Mouse (Mus musculus) erythroid progenitor cell, adult 5-6 weeks (primary cell): ENCODE results near the gene Kiss1r. TPM values are rescaled to one million over a fixed set of nuclear protein-coding genes. Genes with fewer than 3 reads are reported as not detected.

Experiments
- ATAC-seq: replicated peaks from 2 replicates; pipeline ENCODE4 v1.8.0; 2016; ENCODE audit warnings: moderate number of reproducible peaks, mild to moderate bottlenecking, moderate TSS enrichment, inconsistent platforms; ENCODE audit not compliant: poor library complexity, low FRiP score, severe bottlenecking
- total RNA-seq, 2 experiments: library from RNA; stranded (forward) in 1 of 2; stranded (reverse) in 1 of 2; fragments of 150-400 nt in 1 of 2; fragments of 186-747, 209-891 nt in 1 of 2; gene quantifications; 2 replicates each; pipeline versions ENCODE4 v1.2.3 to v1.2.4; 2015 to 2017; ENCODE audit warnings: low replicate concordance in 2 of 2

Kiss1r gene
- total RNA-seq, 2 experiments from 2014 or later, result not detected

- ATAC-seq, result no peak
These were observed 44.0 kb downstream of the Kiss1r start for GRCm38 (mm10) chr10:79960671-79961294.

GRCm38 (mm10) chr10:79964727-79965126 is 48.0 kb downstream of the Kiss1r start:
- ATAC-seq, result no peak

GRCm38 (mm10) chr10:79965325-79965724 is 48.6 kb downstream of the Kiss1r start:
- no peak for ATAC-seq

GRCm38 (mm10) chr10:79966886-79967400 is 50.2 kb downstream of the Kiss1r start:
- ATAC-seq, result no peak

- no peak for ATAC-seq
These were observed 51.4 kb downstream of the Kiss1r start for GRCm38 (mm10) chr10:79968181-79968580.

- ATAC-seq, result no peak
These were observed 52.4 kb downstream of the Kiss1r start for GRCm38 (mm10) chr10:79969124-79969568.

GRCm38 (mm10) chr10:79970415-79971182 is 53.8 kb downstream of the Kiss1r start, which contains the start of gene Grin3b:
Gene Grin3b, plus strand, starts transcription at chr10:79970715.
- no peak for ATAC-seq

- ATAC-seq, result no peak
These were observed 54.4 kb downstream of the Kiss1r start for GRCm38 (mm10) chr10:79971183-79971497.

Other genes with a start within 250 kb of the Kiss1r start
Only the 30 nearest of the 35 such genes appear.
- gene Bsg, start 212.5 kb upstream of the Kiss1r start, total RNA-seq (2015; ENCODE audit: low replicate concordance), result 1,896 and 2,324 TPM in 2 replicates
- gene Bsg, start 212.5 kb upstream of the Kiss1r start, total RNA-seq (2017; ENCODE audit: low replicate concordance), result 1,328 and 1,345 TPM in 2 replicates
- not detected in 2 replicates for gene Hcn2, start 200.3 kb upstream of the Kiss1r start, total RNA-seq (2015; ENCODE audit: low replicate concordance)
- not detected in 2 replicates for gene Hcn2, start 200.3 kb upstream of the Kiss1r start, total RNA-seq (2017; ENCODE audit: low replicate concordance)
- 8.0 TPM in 1 of 2 replicates, not detected in the other for gene Polrmt, start 170.4 kb upstream of the Kiss1r start, total RNA-seq (2015; ENCODE audit: low replicate concordance)
- 0.64 and 4.4 TPM in 2 replicates for gene Polrmt, start 170.4 kb upstream of the Kiss1r start, total RNA-seq (2017; ENCODE audit: low replicate concordance)
- gene Fgf22, start 161.9 kb upstream of the Kiss1r start, total RNA-seq (2015; ENCODE audit: low replicate concordance), result not detected in 2 replicates
- gene Fgf22, start 161.9 kb upstream of the Kiss1r start, total RNA-seq (2017; ENCODE audit: low replicate concordance), result not detected in 2 replicates
- gene Rnf126, start 150.0 kb upstream of the Kiss1r start, total RNA-seq (2015; ENCODE audit: low replicate concordance), result 40.0 and 58.7 TPM in 2 replicates
- gene Rnf126, start 150.0 kb upstream of the Kiss1r start, total RNA-seq (2017; ENCODE audit: low replicate concordance), result 18.3 and 19.4 TPM in 2 replicates
- gene Fstl3, start 139.7 kb upstream of the Kiss1r start, total RNA-seq (2015; ENCODE audit: low replicate concordance), result 5.4 TPM in 1 of 2 replicates, not detected in the other
- 0.38 and 1.3 TPM in 2 replicates for gene Fstl3, start 139.7 kb upstream of the Kiss1r start, total RNA-seq (2017; ENCODE audit: low replicate concordance)
- gene Prss57, start 126.0 kb upstream of the Kiss1r start, total RNA-seq (2015; ENCODE audit: low replicate concordance), result 25.6 and 44.0 TPM in 2 replicates
- 1.1 and 6.5 TPM in 2 replicates for gene Prss57, start 126.0 kb upstream of the Kiss1r start, total RNA-seq (2017; ENCODE audit: low replicate concordance)
- gene Palm, start 123.4 kb upstream of the Kiss1r start, total RNA-seq (2015; ENCODE audit: low replicate concordance), result 8.8 and 16.2 TPM in 2 replicates
- 2.0 and 9.2 TPM in 2 replicates for gene Palm, start 123.4 kb upstream of the Kiss1r start, total RNA-seq (2017; ENCODE audit: low replicate concordance)
- gene Misp, start 96.0 kb upstream of the Kiss1r start, total RNA-seq (2015; ENCODE audit: low replicate concordance), result not detected in 2 replicates
- gene Misp, start 96.0 kb upstream of the Kiss1r start, total RNA-seq (2017; ENCODE audit: low replicate concordance), result not detected in 2 replicates
- gene Ptbp1, start 62.5 kb upstream of the Kiss1r start, total RNA-seq (2015; ENCODE audit: low replicate concordance), result 134 and 185 TPM in 2 replicates
- gene Ptbp1, start 62.5 kb upstream of the Kiss1r start, total RNA-seq (2017; ENCODE audit: low replicate concordance), result 89.3 and 94.7 TPM in 2 replicates
- gene Prtn3, start 42.5 kb upstream of the Kiss1r start, total RNA-seq (2015; ENCODE audit: low replicate concordance), result 247 and 296 TPM in 2 replicates
- gene Prtn3, start 42.5 kb upstream of the Kiss1r start, total RNA-seq (2017; ENCODE audit: low replicate concordance), result 52.3 and 54.7 TPM in 2 replicates
- gene Plppr3, start 42.3 kb upstream of the Kiss1r start, total RNA-seq (2015; ENCODE audit: low replicate concordance), result 0.84 TPM in 1 of 2 replicates, not detected in the other
- 0.83 and 1.7 TPM in 2 replicates for gene Plppr3, start 42.3 kb upstream of the Kiss1r start, total RNA-seq (2017; ENCODE audit: low replicate concordance)
- 613 and 617 TPM in 2 replicates for gene Elane, start 30.7 kb upstream of the Kiss1r start, total RNA-seq (2015; ENCODE audit: low replicate concordance)
- gene Elane, start 30.7 kb upstream of the Kiss1r start, total RNA-seq (2017; ENCODE audit: low replicate concordance), result 146 and 166 TPM in 2 replicates
- gene Cfd, start 26.1 kb upstream of the Kiss1r start, total RNA-seq (2015; ENCODE audit: low replicate concordance), result not detected in 2 replicates
- gene Cfd, start 26.1 kb upstream of the Kiss1r start, total RNA-seq (2017; ENCODE audit: low replicate concordance), result not detected in 2 replicates
- gene Med16, start 8.0 kb upstream of the Kiss1r start, total RNA-seq (2015; ENCODE audit: low replicate concordance), result 5.9 and 17.7 TPM in 2 replicates
- gene Med16, start 8.0 kb upstream of the Kiss1r start, total RNA-seq (2017; ENCODE audit: low replicate concordance), result 8.0 and 9.1 TPM in 2 replicates
- gene Gm26602, start 6.1 kb upstream of the Kiss1r start, total RNA-seq (2015; ENCODE audit: low replicate concordance), result not detected in 2 replicates
- 22.8 TPM in 1 of 2 replicates, not detected in the other for gene Gm26602, start 6.1 kb upstream of the Kiss1r start, total RNA-seq (2017; ENCODE audit: low replicate concordance)
- gene R3hdm4, start 4.2 kb downstream of the Kiss1r start, total RNA-seq (2015; ENCODE audit: low replicate concordance), result 60.2 and 65.4 TPM in 2 replicates
- 37.4 and 45.8 TPM in 2 replicates for gene R3hdm4, start 4.2 kb downstream of the Kiss1r start, total RNA-seq (2017; ENCODE audit: low replicate concordance)
- 4.2 and 9.7 TPM in 2 replicates for gene Arid3a, start 10.1 kb downstream of the Kiss1r start, total RNA-seq (2015; ENCODE audit: low replicate concordance)
- gene Arid3a, start 10.1 kb downstream of the Kiss1r start, total RNA-seq (2017; ENCODE audit: low replicate concordance), result 4.8 and 8.6 TPM in 2 replicates
- 4.0 and 10.1 TPM in 2 replicates for gene Wdr18, start 43.2 kb downstream of the Kiss1r start, total RNA-seq (2015; ENCODE audit: low replicate concordance)
- 0.98 and 4.6 TPM in 2 replicates for gene Wdr18, start 43.2 kb downstream of the Kiss1r start, total RNA-seq (2017; ENCODE audit: low replicate concordance)
- gene Grin3b, start 53.7 kb downstream of the Kiss1r start, total RNA-seq (2015; ENCODE audit: low replicate concordance), result not detected in 2 replicates
- gene Grin3b, start 53.7 kb downstream of the Kiss1r start, total RNA-seq (2017; ENCODE audit: low replicate concordance), result not detected in 2 replicates
- 57.0 and 78.9 TPM in 2 replicates for gene Tmem259, start 67.4 kb downstream of the Kiss1r start, total RNA-seq (2015; ENCODE audit: low replicate concordance)
- gene Tmem259, start 67.4 kb downstream of the Kiss1r start, total RNA-seq (2017; ENCODE audit: low replicate concordance), result 49.2 and 51.1 TPM in 2 replicates
- gene Cnn2, start 71.6 kb downstream of the Kiss1r start, total RNA-seq (2015; ENCODE audit: low replicate concordance), result 20.1 and 39.6 TPM in 2 replicates
- gene Cnn2, start 71.6 kb downstream of the Kiss1r start, total RNA-seq (2017; ENCODE audit: low replicate concordance), result 18.2 and 26.3 TPM in 2 replicates
- 44.0 and 58.4 TPM in 2 replicates for gene Abca7, start 79.5 kb downstream of the Kiss1r start, total RNA-seq (2015; ENCODE audit: low replicate concordance)
- 58.6 and 71.8 TPM in 2 replicates for gene Abca7, start 79.5 kb downstream of the Kiss1r start, total RNA-seq (2017; ENCODE audit: low replicate concordance)
- gene Arhgap45, start 99.7 kb downstream of the Kiss1r start, total RNA-seq (2015; ENCODE audit: low replicate concordance), result 23.4 and 23.9 TPM in 2 replicates
- 16.0 and 28.8 TPM in 2 replicates for gene Arhgap45, start 99.7 kb downstream of the Kiss1r start, total RNA-seq (2017; ENCODE audit: low replicate concordance)
- gene Polr2e, start 122.8 kb downstream of the Kiss1r start, total RNA-seq (2015; ENCODE audit: low replicate concordance), result 18.4 and 20.5 TPM in 2 replicates
- gene Polr2e, start 122.8 kb downstream of the Kiss1r start, total RNA-seq (2017; ENCODE audit: low replicate concordance), result 14.6 and 28.4 TPM in 2 replicates
- 371 and 490 TPM in 2 replicates for gene Gpx4, start 130.2 kb downstream of the Kiss1r start, total RNA-seq (2015; ENCODE audit: low replicate concordance)
- 239 and 372 TPM in 2 replicates for gene Gpx4, start 130.2 kb downstream of the Kiss1r start, total RNA-seq (2017; ENCODE audit: low replicate concordance)
- gene Sbno2, start 188.6 kb downstream of the Kiss1r start, total RNA-seq (2015; ENCODE audit: low replicate concordance), result 19.5 and 21.8 TPM in 2 replicates
- gene Sbno2, start 188.6 kb downstream of the Kiss1r start, total RNA-seq (2017; ENCODE audit: low replicate concordance), result 34.3 and 36.1 TPM in 2 replicates
- gene Stk11, start 198.8 kb downstream of the Kiss1r start, total RNA-seq (2015; ENCODE audit: low replicate concordance), result 224 and 296 TPM in 2 replicates
- gene Stk11, start 198.8 kb downstream of the Kiss1r start, total RNA-seq (2017; ENCODE audit: low replicate concordance), result 440 and 520 TPM in 2 replicates
- gene Atp5d, start 221.7 kb downstream of the Kiss1r start, total RNA-seq (2015; ENCODE audit: low replicate concordance), result 89.3 and 94.8 TPM in 2 replicates
- 19.4 and 39.9 TPM in 2 replicates for gene Atp5d, start 221.7 kb downstream of the Kiss1r start, total RNA-seq (2017; ENCODE audit: low replicate concordance)
- not detected in 2 replicates for gene Cbarp, start 223.9 kb downstream of the Kiss1r start, total RNA-seq (2015; ENCODE audit: low replicate concordance)
- not detected in 2 replicates for gene Cbarp, start 223.9 kb downstream of the Kiss1r start, total RNA-seq (2017; ENCODE audit: low replicate concordance)